Mouse (Mus musculus) T-helper 17 cell (primary cell): ENCODE results near the gene Zfp277.

ENCODE experiments used
- in situ Hi-C, 2 experiments: fragments of 300-600 bp; cut with MboI, MseI; formaldehyde crosslinking; loops; 1 replicate in 1 of 2; 2 replicates in 1 of 2; pipeline ENCODE4 v1.15.1; 2025; ENCODE audit warnings: high pct_unique_total_duplicates in 2 of 2

Gene Zfp277

DNA sequence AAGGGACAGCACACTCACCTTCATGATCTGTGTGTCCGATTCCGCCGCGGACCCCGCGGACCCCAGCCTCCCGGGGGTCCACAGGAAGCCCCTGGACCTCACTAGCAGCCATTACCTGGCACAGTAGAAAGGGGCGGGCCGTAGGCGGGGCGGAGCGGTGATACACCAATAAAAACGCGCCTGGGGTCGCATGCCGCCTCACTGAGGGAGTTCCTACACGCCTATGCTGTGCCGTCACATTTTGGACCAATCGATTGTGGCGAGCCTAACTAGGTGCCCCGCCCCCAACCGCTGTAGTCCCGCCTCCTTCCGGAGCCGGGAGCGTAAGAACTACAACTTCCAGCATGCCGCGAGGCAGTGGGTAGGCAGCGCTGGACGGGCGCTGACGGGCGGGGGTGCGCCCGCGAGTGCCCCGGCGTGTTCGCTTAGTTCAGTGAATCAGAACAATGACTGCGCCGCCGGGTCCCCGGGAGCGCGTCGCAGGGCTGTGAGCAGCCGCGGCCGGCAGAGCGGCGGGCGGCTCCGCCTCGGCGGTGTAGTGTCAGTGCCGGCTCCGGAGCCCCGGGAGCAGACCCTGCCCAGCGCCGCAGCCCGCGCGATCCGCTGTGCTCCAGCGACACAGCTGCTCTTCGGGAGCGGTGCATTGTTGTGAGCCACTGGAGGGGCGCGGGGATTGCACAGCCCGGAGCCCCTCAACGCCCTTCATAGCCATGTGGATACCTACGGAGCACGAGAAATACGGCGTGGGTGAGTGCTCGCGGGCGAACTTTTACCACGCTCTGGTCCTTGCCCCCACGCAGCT is at the start of gene Zfp277, which contains the start of gene Dock4:
Gene Zfp277, minus strand, starts transcription at position 255 of the 802 bp plus-strand sequence.
Gene Dock4, plus strand, starts transcription at position 305 of the 802 bp plus-strand sequence.
- in situ Hi-C loops, result loop anchor here (5.0 to 25.0 kb wide), 4 partner anchors 219 to 579 kb away; partner anchors contain the start of genes Arl4a (in 1 of the 2) and Immp2l (in 1 of the 2)

DNA sequence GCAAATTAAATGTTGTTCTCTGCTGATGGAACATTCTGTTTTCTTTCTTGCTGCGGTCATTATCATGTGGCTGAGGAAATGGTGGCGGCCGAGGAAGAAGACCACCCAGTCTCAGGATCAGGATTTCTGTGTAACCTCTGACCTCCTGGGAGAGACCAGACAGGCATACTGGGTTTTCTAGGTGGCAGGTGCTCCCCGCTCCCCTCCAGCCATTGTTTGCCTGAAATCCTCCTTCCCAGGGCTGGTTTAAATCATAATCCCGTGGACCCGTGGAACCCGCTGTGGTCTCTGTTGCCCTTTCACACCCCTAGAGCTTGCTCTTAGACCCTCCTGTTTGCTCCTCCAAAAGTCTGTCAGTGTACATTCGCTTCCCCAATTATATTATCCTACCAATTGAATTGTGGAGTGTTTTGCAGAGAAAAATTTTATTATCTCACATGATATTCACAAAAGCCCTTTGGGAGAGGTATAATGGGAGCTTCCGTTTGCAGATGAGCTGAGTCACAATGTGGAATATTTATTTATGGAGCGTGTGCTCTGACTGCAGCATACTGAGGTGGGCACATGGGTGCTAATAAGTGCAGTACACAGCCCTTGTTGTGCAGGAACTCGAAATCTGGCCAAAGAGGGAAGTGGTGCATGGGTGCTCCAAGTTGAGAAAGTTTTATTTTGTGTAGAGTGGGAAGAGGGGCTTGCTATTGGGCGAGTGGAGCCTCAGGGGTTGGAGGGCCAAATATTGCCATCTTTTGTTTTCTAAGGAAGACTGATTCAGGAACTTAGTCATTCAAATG is 40.5 kb upstream of the Zfp277 start:
- in situ Hi-C loops, result no loop called here

GRCm38 (mm10) chr12:40485210-40485609 is 39.5 kb upstream of the Zfp277 start:
- in situ Hi-C loops, result no loop called here

DNA sequence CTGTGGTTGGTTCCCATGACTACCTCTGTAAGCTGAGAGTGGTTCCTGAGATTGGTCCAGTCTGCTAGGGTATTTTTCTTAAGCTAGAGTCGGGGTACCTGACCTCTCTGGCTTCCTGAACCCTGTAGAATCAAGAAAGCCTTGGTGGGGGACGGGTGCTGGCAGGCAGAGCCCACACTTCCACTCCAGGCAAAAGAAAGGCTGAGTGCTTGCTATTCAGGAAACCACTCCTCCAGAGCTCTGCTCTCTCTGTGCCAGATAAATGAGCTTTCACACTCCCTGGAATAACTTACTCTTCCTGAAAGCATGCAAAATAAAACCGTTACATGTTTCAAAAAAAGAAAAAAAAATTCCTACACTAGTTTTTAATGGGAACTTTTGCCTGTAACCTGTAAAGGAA is 38.5 kb upstream of the Zfp277 start:
- in situ Hi-C loops, result no loop called here

- in situ Hi-C loops, result no loop called here
Observed at GRCm38 (mm10) chr12:40477621-40478452, 32.1 kb upstream of the Zfp277 start.

DNA sequence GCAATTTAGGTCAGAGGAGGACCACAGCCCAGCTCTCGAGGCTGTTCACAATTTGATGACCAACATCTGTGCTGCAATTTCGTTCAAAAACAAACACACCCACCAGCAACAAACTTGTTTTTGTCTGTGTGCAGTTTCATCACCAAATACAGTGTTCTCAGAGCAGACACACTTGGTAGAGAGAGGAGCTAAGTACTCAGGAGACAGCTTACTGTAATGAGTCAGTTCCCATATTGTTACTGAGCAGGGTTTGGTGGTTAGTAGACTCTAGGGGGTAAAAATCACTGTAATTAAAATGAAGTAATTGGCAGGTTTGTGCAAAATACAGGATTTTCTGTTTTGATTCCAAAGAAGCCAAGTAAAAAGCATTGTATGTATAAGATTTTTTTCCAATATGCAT is 28.0 kb upstream of the Zfp277 start:
- in situ Hi-C loops, result no loop called here

- in situ Hi-C loops, result no loop called here
Observed at GRCm38 (mm10) chr12:40471649-40472399, 26.1 kb upstream of the Zfp277 start.

GRCm38 (mm10) chr12:40469009-40469408 is 23.3 kb upstream of the Zfp277 start:
- in situ Hi-C loops, result no loop called here

DNA sequence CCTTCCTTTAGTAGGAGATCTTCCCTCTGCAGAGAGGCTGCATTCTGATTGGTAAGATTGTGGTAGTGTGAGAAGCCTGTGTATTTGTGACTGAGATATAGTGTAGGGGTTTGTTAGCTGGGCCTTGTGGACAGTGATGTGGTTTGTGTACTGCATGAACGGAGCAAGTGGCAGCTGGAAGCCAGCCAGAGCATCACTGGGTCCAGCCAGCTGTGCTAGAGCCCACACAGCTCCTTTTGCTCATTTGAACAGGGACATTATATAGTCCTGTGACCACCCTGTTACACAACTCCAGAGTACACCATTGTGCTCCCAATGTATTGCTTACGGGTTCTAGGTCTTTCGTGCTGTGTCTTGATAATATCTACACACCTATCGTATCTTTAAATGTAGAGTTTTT is 22.5 kb upstream of the Zfp277 start:
- in situ Hi-C loops, result no loop called here

- in situ Hi-C loops, result no loop called here
Observed at GRCm38 (mm10) chr12:40464282-40464681, 18.6 kb upstream of the Zfp277 start.

DNA sequence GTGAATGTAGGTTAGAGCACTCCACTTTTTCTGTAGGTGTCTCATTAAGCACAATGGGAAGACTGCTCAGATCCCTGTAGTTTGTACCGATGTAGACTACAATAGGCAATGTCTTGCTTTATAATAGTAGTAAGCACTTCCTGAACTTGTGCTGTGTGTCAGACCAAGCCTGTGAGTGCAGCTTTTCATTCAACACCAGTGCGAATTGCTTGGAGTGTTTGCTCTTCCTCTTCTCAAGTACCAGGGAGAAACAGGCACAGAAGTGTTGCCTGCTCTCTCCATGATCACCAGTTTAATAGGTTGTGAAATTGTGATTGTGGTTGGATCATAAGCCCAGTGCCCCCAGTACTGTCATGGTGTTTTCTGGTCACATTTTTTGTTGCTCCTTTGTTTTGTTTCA is 18.1 kb upstream of the Zfp277 start:
- in situ Hi-C loops, result no loop called here

DNA sequence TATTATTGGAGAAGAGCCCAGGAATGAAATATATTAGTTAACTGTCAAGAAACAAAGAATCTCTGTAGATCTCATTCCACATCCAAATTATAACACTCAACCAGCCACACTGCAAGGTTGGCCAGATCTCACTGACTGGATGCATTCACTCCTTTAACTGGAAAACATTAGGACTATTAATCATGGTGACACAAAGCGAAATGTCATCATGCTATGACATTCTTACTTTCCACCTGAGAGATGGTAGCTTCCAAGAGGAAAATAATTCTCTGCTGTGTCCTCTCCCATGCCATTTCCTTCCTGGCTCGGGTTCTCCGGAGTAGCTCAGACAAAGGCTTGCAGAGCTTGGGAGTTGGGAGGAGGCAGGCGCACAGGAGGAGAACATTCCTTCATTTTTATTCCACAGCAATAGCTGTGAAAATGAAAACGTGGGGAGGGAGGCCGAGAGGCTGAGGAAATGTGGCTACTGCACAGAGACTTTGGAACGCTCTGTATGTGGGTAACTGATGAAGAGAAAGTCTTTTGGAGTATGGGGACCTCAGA is 17.1 kb upstream of the Zfp277 start:
- in situ Hi-C loops, result no loop called here

- in situ Hi-C loops, result no loop called here
Observed at GRCm38 (mm10) chr12:40459673-40460265, 14.1 kb upstream of the Zfp277 start.

DNA sequence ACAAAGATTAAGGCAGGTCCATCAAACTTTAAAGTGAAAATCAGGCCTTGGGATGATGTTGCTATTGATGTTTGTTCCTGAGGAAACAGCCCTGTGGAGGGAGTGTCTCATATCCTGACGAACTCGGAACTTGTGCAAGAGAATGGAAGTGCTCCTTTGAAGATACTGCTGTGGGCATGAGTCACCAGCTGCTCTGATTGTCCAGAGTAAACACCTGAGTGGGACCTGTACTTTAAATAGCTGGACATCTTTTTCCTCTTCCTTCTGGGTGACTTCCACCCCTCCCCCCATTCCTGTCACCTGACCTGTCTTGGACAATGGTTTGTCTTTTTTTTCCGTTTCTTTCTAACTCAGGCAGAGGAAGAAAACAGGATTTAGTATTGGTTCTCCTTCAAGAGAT is 13.3 kb upstream of the Zfp277 start:
- in situ Hi-C loops, result no loop called here

DNA sequence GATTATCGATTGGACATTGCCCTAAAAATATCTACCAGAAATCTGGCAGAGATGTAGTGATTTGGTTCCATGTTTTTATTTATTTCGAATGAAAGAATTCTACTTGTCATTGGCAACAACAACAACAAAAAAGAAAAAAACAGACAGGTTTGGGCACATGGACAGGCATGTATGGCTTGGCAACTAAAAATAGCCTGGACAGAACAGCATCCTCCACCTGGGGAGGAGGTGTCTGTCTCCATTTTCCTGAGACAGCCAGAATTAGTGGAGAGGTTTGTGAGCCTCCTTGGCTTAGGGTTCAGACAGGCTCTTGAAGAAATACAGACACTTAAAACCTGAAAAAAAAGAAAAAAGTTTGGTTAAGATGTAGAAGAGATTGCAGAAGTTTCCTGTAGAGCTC is 10.8 kb upstream of the Zfp277 start:
- in situ Hi-C loops, result no loop called here

- in situ Hi-C loops, result loop anchor here (5.0 to 25.0 kb wide), 4 partner anchors 222 to 576 kb away; partner anchors contain the start of genes Arl4a (in 1 of the 2) and Immp2l (in 1 of the 2)
Observed at GRCm38 (mm10) chr12:40449119-40449795, 3.6 kb upstream of the Zfp277 start.

- in situ Hi-C loops, result loop anchor here (5.0 to 25.0 kb wide), 4 partner anchors 220 to 577 kb away; partner anchors contain the start of genes Arl4a (in 1 of the 2) and Immp2l (in 1 of the 2)
Observed at GRCm38 (mm10) chr12:40447561-40448355, 2.1 kb upstream of the Zfp277 start.
